Comparison of ENCODE assay signal across 15 mouse cellular contexts in the genomic region with DNA sequence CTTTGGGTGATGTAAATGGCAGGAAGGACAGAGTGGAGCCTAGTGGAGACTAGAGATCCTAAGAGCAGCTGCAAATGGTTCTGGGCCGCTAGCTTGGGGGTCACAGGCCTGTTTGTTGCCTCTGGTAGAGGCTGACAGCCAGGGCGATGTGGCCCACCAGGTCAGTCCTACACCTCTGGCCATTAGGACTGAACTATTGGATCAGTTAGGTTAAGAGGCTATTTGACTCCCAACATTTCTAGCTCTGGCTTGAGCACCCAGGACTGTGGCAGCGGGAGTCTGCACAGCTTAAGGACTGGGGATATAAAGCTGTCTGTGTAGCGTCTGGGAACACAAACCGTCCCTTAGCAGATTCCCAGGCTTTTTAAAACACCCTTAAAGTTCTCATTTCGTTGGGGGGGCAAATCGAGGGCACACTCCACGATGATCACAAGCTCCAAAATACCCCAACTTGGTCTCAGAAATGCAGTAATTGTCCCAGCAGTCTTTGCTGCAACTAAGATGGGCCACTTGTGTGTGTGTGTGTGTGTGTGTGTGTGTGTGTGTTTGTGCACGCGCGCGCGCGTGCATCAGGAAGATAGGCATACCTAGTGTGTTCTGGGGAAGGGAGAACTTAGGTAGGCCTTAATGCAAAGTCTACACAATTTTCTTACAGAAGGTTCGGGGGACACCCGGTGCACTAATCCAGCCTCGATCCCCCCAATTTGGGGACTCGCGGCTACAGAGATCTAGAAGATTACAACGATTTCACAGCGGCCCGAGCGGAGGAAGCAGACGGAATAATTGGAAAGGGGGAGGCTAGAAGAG. TPM values are rescaled to one million over a fixed set of nuclear protein-coding genes. Genes with fewer than 3 reads are reported as not detected.
DNase-seq lines count a peak whose midpoint lies in the region; ATAC-seq and TF ChIP-seq lines count a peak whose summit lies in the region.
"Had no signal": no experiment of that assay in that cellular context is flagged by ENCODE, and none has a peak within 500 bp of the region (broad histone marks: within the 10 kb centered on the region; RNA-seq: fewer than 3 reads in every experiment).

No protein-coding gene starts in this region.

- peaks cover 96% of the 10 kb centered on the region for H3K27me3 ChIP-seq in embryonic facial prominence, embryonic 11.5 days (ENCODE audit: control insufficient read depth, insufficient read depth, low read length)
- peaks cover 85% of the 10 kb centered on the region for H3K27me3 ChIP-seq in hindbrain, embryonic 15.5 days
- H3K27me3 ChIP-seq in midbrain, embryonic 13.5 days: peaks cover 100% of the 10 kb centered on the region
- H3K27me3 ChIP-seq in intestine, postnatal 0 days (replicated peaks; ENCODE audit: control insufficient read depth, insufficient read depth, low read length): peaks cover 99% of the 10 kb centered on the region

- TF ChIP-seq CTCF in intestine, postnatal 0 days (IDR thresholded peaks at IDR 0.05; ENCODE audit: low read depth): no peak

- no peak overlapping the region; the same call in 1 of the 2 replicates for H3K27ac ChIP-seq in embryonic facial prominence, embryonic 11.5 days (replicated peaks; ENCODE audit: low read depth, low read length)
- no peak overlapping the region for H3K27ac ChIP-seq in hindbrain, embryonic 15.5 days (replicated peaks)
- peak overlapping the region; percentile 87 for H3K27ac ChIP-seq in midbrain, embryonic 13.5 days
- H3K27ac ChIP-seq in intestine, postnatal 0 days (ENCODE audit: low read depth, low read length): no peak overlapping the region
- H3K27ac ChIP-seq: lung, embryonic 15.5 days had no signal

- H3K9ac ChIP-seq in embryonic facial prominence, embryonic 11.5 days (replicated peaks; ENCODE audit: low read length): peak overlapping the region; percentile 64
- no peak overlapping the region for H3K9ac ChIP-seq in hindbrain, embryonic 15.5 days
- H3K9ac ChIP-seq in midbrain, embryonic 13.5 days (replicated peaks): peak overlapping the region; percentile 81
- no peak overlapping the region for H3K9ac ChIP-seq in intestine, postnatal 0 days (ENCODE audit: low read depth, low read length)
- H3K9ac ChIP-seq: lung, embryonic 15.5 days had no signal

- ATAC-seq in embryonic facial prominence, embryonic 11.5 days (replicated peaks; ENCODE audit: insufficient number of reproducible peaks, low FRiP score, low TSS enrichment, low read depth): no peak
- no peak for ATAC-seq in hindbrain, embryonic 15.5 days (ENCODE audit: low FRiP score, low read depth)
- no peak for ATAC-seq in midbrain, embryonic 13.5 days
- ATAC-seq in intestine, postnatal 0 days: no peak
- ATAC-seq in erythroblast, adult 5-6 weeks (replicated peaks; ENCODE audit: low FRiP score, poor library complexity, severe bottlenecking): no peak

- no peaks in the 10 kb centered on the region for H3K36me3 ChIP-seq in embryonic facial prominence, embryonic 11.5 days (replicated peaks; ENCODE audit: control insufficient read depth, insufficient read depth, low read depth, low read length)
- no peaks in the 10 kb centered on the region for H3K36me3 ChIP-seq in hindbrain, embryonic 15.5 days
- H3K36me3 ChIP-seq in midbrain, embryonic 13.5 days: no peaks in the 10 kb centered on the region
- no peaks in the 10 kb centered on the region for H3K36me3 ChIP-seq in intestine, postnatal 0 days (ENCODE audit: control insufficient read depth, insufficient read depth)
- H3K36me3 ChIP-seq: lung, embryonic 15.5 days had no signal

- peak; percentile 45 for DNase-seq in R1 (ENCODE audit: low read depth, low spot score)
- DNase-seq in embryonic facial prominence, embryonic 11.5 days (ENCODE audit: low spot score): peak; percentile 17
- DNase-seq in liver: no peak
- DNase-seq in heart, postnatal 4 days: no peak
- DNase-seq: cerebellum, adult 18-20 months; gastrocnemius, postnatal 25 days; kidney, postnatal 25 days had no signal

- H3K4me2 ChIP-seq in embryonic facial prominence, embryonic 11.5 days (ENCODE audit: low read depth, low read length): peak overlapping the region; percentile 32
- H3K4me2 ChIP-seq in hindbrain, embryonic 15.5 days: peak overlapping the region; percentile 16; the same call in 1 of the 2 replicates
- peak overlapping the region; percentile 60 for H3K4me2 ChIP-seq in midbrain, embryonic 13.5 days (replicated peaks)
- H3K4me2 ChIP-seq in intestine, postnatal 0 days (replicated peaks; ENCODE audit: low read depth): no peak overlapping the region

- H3K4me3 ChIP-seq in embryonic facial prominence, embryonic 11.5 days (ENCODE audit: low read depth, low read length): peak overlapping the region; percentile 39
- peak overlapping the region; percentile 23; the same call in 1 of the 2 replicates for H3K4me3 ChIP-seq in hindbrain, embryonic 15.5 days
- H3K4me3 ChIP-seq in midbrain, embryonic 13.5 days (replicated peaks): peak overlapping the region; percentile 56
- H3K4me3 ChIP-seq in intestine, postnatal 0 days (ENCODE audit: low read depth, low read length): no peak overlapping the region

- under 1% methylated on average over 24 of the region's 24 CpGs for WGBS in embryonic facial prominence, embryonic 11.5 days
- 6% methylated on average over 24 of the region's 24 CpGs for WGBS in hindbrain, embryonic 15.5 days
- 1% methylated on average over 24 of the region's 24 CpGs for WGBS in midbrain, embryonic 13.5 days
- 1% methylated on average over 24 of the region's 24 CpGs for WGBS in intestine, postnatal 0 days

- no peaks in the 10 kb centered on the region for H3K9me3 ChIP-seq in embryonic facial prominence, embryonic 11.5 days (replicated peaks; ENCODE audit: control insufficient read depth, low read length)
- H3K9me3 ChIP-seq in hindbrain, embryonic 15.5 days: no peaks in the 10 kb centered on the region
- H3K9me3 ChIP-seq in midbrain, embryonic 13.5 days: no peaks in the 10 kb centered on the region
- no peaks in the 10 kb centered on the region for H3K9me3 ChIP-seq in intestine, postnatal 0 days (ENCODE audit: control insufficient read depth)
- H3K9me3 ChIP-seq: lung, embryonic 15.5 days had no signal

- H3K4me1 ChIP-seq in embryonic facial prominence, embryonic 11.5 days (ENCODE audit: control insufficient read depth, insufficient read depth, low read length): peaks cover 6% of the 10 kb centered on the region
- peaks cover 29% of the 10 kb centered on the region for H3K4me1 ChIP-seq in hindbrain, embryonic 15.5 days (replicated peaks)
- peaks cover 90% of the 10 kb centered on the region for H3K4me1 ChIP-seq in midbrain, embryonic 13.5 days (replicated peaks)
- no peaks in the 10 kb centered on the region for H3K4me1 ChIP-seq in intestine, postnatal 0 days (replicated peaks; ENCODE audit: control insufficient read depth, insufficient read depth, low read length)

RNA-seq across cellular contexts. Expression of a gene that starts 2.5 kb away (rescaled TPM):
- polyA plus RNA-seq in embryonic facial prominence, embryonic 11.5 days (2014; fragmentation: Nextera tagmentation; extraction: Ambion mirVana): 1.9 and 2.0 TPM in 2 replicates
- polyA plus RNA-seq in hindbrain, embryonic 15.5 days (2015; fragmentation: Nextera tagmentation; extraction: Ambion mirVana): 0.39 and 1.1 TPM in 2 replicates
- polyA plus RNA-seq in midbrain, embryonic 13.5 days (2015; fragmentation: Nextera tagmentation; extraction: Ambion mirVana): 4.9 and 6.5 TPM in 2 replicates
- polyA plus RNA-seq in intestine, postnatal 0 days (2015; fragmentation: Nextera tagmentation; extraction: Ambion mirVana): not detected in 2 replicates
- not detected for total RNA-seq in heart, postnatal 4 days (2021)
- total RNA-seq in erythroblast, adult 5-6 weeks (2015; ENCODE audit: low replicate concordance): not detected in 2 replicates
- 0.14 TPM in 1 of 2 replicates, not detected in the other for total RNA-seq in erythroblast, adult 5-6 weeks (2017; ENCODE audit: low replicate concordance)
- total RNA-seq: left cerebral cortex, adult 18-20 months had no signal
- polyA plus RNA-seq: heart, embryonic 14.5 days; intestine, embryonic 14.5 days had no signal

Comparison
In these comparisons a context has a peak if more than half of its experiments do, and no peak if none do; other contexts are left out.
1. DNase-seq: peak in R1 (single experiment) and embryonic facial prominence, embryonic 11.5 days (single experiment); none in liver (single experiment) and heart, postnatal 4 days (single experiment).
2. H3K9ac ChIP-seq: peak in embryonic facial prominence, embryonic 11.5 days (single experiment) and midbrain, embryonic 13.5 days (single experiment); none in hindbrain, embryonic 15.5 days (single experiment) and intestine, postnatal 0 days (single experiment).